Mouse (Mus musculus): ENCODE measurements around the gene C330021F23Rik.
A peak's percentile ranks its signal among the peaks of the same experiment; 100 is the strongest.

GRCm38 (mm10) chr8:3621199-3621970, 53.6 kb downstream of the C330021F23Rik start, which contains the start of the genes Xab2 and Pet100:
- TF ChIP-seq POLR2A (IDR thresholded peaks at IDR 0.05; ENCODE audit: insufficient read depth, low read depth, low read length) (peak; percentile 83), EP300 (IDR thresholded peaks at IDR 0.05; ENCODE audit: insufficient read depth, low read depth, low read length) (peak; percentile 60; the same call in 1 of the 2 replicates)
